Mouse (Mus musculus) kidney, embryonic 14.5 days (tissue): ENCODE data around the gene Myocd. TPM values are rescaled to one million over a fixed set of nuclear protein-coding genes. Genes with fewer than 3 reads are reported as not detected.
A peak's percentile ranks its signal among the peaks of the same experiment; 100 is the strongest.

Experiments
- ATAC-seq: fragments of 200-750 bp; cut with Nextera tagmentation; 2 replicates; pipeline ENCODE4 v1.8.0; 2017; ENCODE audit warnings: moderate number of reproducible peaks, mild to moderate bottlenecking, moderate TSS enrichment, moderate library complexity; ENCODE audit not compliant: low FRiP score, low TSS enrichment
- H3K27ac ChIP-seq: fragments of 300-500 bp; sonication (generic); 2 replicates; pipeline ENCODE4 v1.5.1; 2014; ENCODE audit warnings: low read depth, mild to moderate bottlenecking, low read length, moderate library complexity, mixed read lengths
- H3K27me3 ChIP-seq: fragments of 300-500 bp; sonication (generic); 2 replicates; pipeline ENCODE4 v1.6.1; 2014; ENCODE audit warnings: mild to moderate bottlenecking, low read length; ENCODE audit not compliant: control insufficient read depth, insufficient read depth
- H3K36me3 ChIP-seq: fragments of 300-500 bp; sonication (generic); 2 replicates; pipeline ENCODE4 v1.6.1; 2014; ENCODE audit warnings: low read length, mixed read lengths; ENCODE audit not compliant: control insufficient read depth, insufficient read depth
- H3K4me1 ChIP-seq: fragments of 300-500 bp; sonication (generic); 2 replicates; pipeline ENCODE4 v1.6.1; 2014; ENCODE audit warnings: low read length, mixed read lengths; ENCODE audit not compliant: control insufficient read depth, insufficient read depth
- H3K4me2 ChIP-seq: fragments of 300-500 bp; sonication (generic); replicated peaks from 2 replicates; pipeline ENCODE4 v1.6.1; 2014; ENCODE audit warnings: low read depth, mild to moderate bottlenecking, low read length
- H3K4me3 ChIP-seq: fragments of 300-500 bp; sonication (generic); 2 replicates; pipeline ENCODE4 v1.5.1; 2014; ENCODE audit warnings: mild to moderate bottlenecking, low read length
- H3K9ac ChIP-seq: fragments of 300-500 bp; sonication (generic); 2 replicates; pipeline ENCODE4 v1.6.1; 2014; ENCODE audit warnings: low read depth, mild to moderate bottlenecking, low read length, moderate library complexity
- H3K9me3 ChIP-seq: fragments of 300-500 bp; sonication (generic); 2 replicates; pipeline ENCODE4 v1.6.1; 2016; ENCODE audit warnings: low read length; ENCODE audit not compliant: control insufficient read depth
- WGBS: fragments of 180-500 bp; shearing (Covaris S2); extraction: QIAGEN DNeasy Blood & Tissue Kit; methylation state at CpG from one replicate; pipeline ENCODE4 v1.1.7; 2014; 5-methylcytosine and 5-hydroxymethylcytosine counted together
- polyA plus RNA-seq: library from polyadenylated mRNA; unstranded; fragments of >200 nt; fragmentation: Nextera tagmentation; extraction: Ambion mirVana; gene quantifications from 2 replicates; pipeline ENCODE4 v1.2.1, GENCODE M21; 2014

The Myocd gene
- polyA plus RNA-seq, 1 experiment from 2014 or later = 4.6 TPM

GRCm38 (mm10) chr11:65161881-65162766 lies 107.7 kb downstream of the Myocd start:
- WGBS = under 1% methylated on average over 48 of the region's 49 CpGs
- peak; percentile 61 for ATAC-seq
- Histone ChIP-seq H3K4me3 (peak overlapping the region; percentile 87), H3K27ac (no peak overlapping the region), H3K4me1 (peaks cover 10% of the 10 kb centered on the region; the same call in 1 of the 2 replicates), H3K9me3 (no peaks in the 10 kb centered on the region), H3K9ac (peak overlapping the region; percentile 81), H3K27me3 (no peaks in the 10 kb centered on the region; the same call in 1 of the 2 replicates), H3K36me3 (no peaks in the 10 kb centered on the region), H3K4me2 (peak overlapping the region; percentile 77)

DNA sequence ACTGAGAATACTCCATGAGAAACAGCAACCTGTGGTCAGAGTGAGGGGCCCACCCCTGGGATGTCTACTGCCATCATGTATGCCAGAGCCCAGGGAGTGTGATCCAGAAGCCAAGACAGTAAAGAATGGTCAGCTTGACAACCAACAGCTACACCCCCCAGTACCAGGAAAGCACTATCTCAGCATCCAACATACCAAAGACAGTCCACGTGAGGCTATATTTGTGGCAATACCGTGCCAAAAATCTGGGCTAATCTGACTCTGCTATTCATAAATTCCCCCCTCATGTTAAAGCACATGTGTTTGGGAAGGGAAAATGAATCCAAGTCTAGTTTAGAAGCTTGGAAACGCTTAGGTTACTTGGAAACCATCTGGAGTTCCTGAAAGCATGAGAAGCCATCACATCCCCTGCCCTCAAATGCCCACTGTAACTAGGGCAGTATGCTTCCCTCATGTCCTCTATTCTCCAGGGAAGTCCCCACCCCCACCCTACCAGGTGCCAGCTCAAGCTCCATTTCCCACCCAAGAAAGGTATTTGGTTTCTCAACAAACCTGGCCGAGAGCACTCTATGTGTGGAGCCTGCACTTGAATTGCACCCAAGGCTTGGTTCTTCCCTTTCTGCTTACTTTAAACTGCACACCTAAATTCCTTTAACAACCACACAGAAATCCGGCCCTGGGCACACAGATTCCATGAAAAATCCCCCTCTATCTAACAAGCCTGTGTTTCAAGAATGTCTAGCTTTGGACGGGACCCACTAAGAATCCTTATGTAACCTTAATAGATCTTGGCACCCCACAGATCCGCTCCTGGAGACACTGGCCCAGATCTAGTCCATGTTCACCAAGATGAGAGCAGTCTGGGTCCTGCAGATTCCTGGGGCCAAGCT lies 108.6 kb downstream of the Myocd start:
- Histone ChIP-seq H3K27me3 (no peaks in the 10 kb centered on the region; the same call in 1 of the 2 replicates), H3K4me1 (peaks cover 10% of the 10 kb centered on the region; the same call in 1 of the 2 replicates), H3K4me2 (peak overlapping the region; percentile 77), H3K27ac (no peak overlapping the region), H3K9ac (peak overlapping the region; percentile 81), H3K36me3 (no peaks in the 10 kb centered on the region), H3K9me3 (no peaks in the 10 kb centered on the region), H3K4me3 (peak overlapping the region; percentile 87)
- WGBS = 57% methylated on average over 7 of the region's 7 CpGs
- ATAC-seq = no peak

GRCm38 (mm10) chr11:65159791-65160190 lies 110.0 kb downstream of the Myocd start, which contains the start of gene 1700086D15Rik:
1700086D15Rik (minus strand) TSS chr11:65159891.
- Histone ChIP-seq H3K27me3 (no peaks in the 10 kb centered on the region; the same call in 1 of the 2 replicates), H3K9me3 (no peaks in the 10 kb centered on the region), H3K4me3 (no peak within 1 kb of the TSS), H3K4me2 (no peak within 1 kb of the TSS), H3K4me1 (peaks cover 10% of the 10 kb centered on the region; the same call in 1 of the 2 replicates), H3K36me3 (no peaks in the 10 kb centered on the region), H3K27ac (no peak within 1 kb of the TSS), H3K9ac (no peak within 1 kb of the TSS)
- 88% methylated on average over 5 of the region's 5 CpGs for WGBS
- no peak for ATAC-seq

- Histone ChIP-seq H3K4me1 (peaks cover 10% of the 10 kb centered on the region; the same call in 1 of the 2 replicates), H3K27me3 (no peaks in the 10 kb centered on the region; the same call in 1 of the 2 replicates), H3K4me2 (no peak overlapping the region), H3K36me3 (no peaks in the 10 kb centered on the region), H3K4me3 (no peak overlapping the region), H3K27ac (no peak overlapping the region), H3K9ac (no peak overlapping the region), H3K9me3 (no peaks in the 10 kb centered on the region)
- no peak for ATAC-seq
- 94% methylated on average over 5 of the region's 5 CpGs for WGBS
Observed at GRCm38 (mm10) chr11:65158658-65158990, 111.2 kb downstream of the Myocd start.

GRCm38 (mm10) chr11:65157966-65158657 lies 111.7 kb downstream of the Myocd start:
- Histone ChIP-seq H3K4me3 (no peak overlapping the region), H3K9ac (0 out of 2 replicates have a peak overlapping the region, but pooled peaks have one; percentile 4), H3K9me3 (no peaks in the 10 kb centered on the region), H3K4me1 (peaks cover 10% of the 10 kb centered on the region; the same call in 1 of the 2 replicates), H3K27me3 (no peaks in the 10 kb centered on the region; the same call in 1 of the 2 replicates), H3K4me2 (no peak overlapping the region), H3K27ac (no peak overlapping the region), H3K36me3 (no peaks in the 10 kb centered on the region)
- no peak for ATAC-seq
- 87% methylated on average over 20 of the region's 20 CpGs for WGBS

DNA sequence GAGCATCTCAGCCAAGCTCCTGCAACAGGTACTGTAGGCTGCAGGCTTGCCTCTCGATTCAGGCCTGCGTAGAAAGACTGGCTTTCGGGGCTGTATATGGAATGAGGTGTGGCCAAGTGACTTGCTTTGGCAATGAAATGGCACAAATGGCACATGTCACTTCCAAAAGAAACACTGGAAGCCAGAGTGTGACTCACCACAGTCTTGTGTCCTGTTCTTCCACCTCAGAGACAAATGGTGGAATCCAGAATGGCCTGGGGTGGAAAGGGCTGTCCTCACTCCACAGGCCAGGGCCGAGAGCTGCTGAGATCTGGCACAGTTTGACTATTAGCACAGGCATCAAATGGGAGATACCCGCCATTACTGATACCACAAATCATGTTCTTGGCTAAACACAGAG lies 116.8 kb downstream of the Myocd start:
- 62% methylated on average over 5 of the region's 5 CpGs for WGBS
- H3K27ac ChIP-seq = no peak overlapping the region
- H3K4me3 ChIP-seq = no peak overlapping the region
- no peak overlapping the region for H3K9ac ChIP-seq
- H3K4me1 ChIP-seq = peaks cover 3% of the 10 kb centered on the region; the same call in 1 of the 2 replicates
- ATAC-seq = no peak
- H3K4me2 ChIP-seq = no peak overlapping the region
- no peaks in the 10 kb centered on the region for H3K36me3 ChIP-seq
- no peaks in the 10 kb centered on the region for H3K9me3 ChIP-seq
- H3K27me3 ChIP-seq = no peaks in the 10 kb centered on the region

DNA sequence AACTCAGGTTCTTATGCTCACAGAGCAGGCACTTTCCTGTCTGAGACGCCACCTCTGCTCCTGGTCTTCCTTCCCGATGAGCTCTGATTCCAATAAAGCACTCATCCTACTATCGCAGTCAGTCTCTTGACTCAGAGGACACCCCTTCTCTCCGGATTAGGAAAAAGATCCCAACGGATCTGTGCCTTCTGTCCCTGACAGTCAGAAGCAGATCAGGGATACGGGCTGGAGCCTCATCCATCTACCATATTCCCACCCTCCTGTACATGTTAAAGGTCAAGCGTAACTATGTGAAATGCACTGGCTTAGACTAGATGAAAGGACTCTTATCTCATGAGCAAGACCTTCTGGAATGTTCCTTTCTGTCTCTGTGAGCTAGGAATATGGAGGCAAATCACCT lies 121.3 kb downstream of the Myocd start:
- Histone ChIP-seq H3K4me3 (no peak overlapping the region), H3K27ac (no peak overlapping the region), H3K9ac (no peak overlapping the region), H3K27me3 (no peaks in the 10 kb centered on the region), H3K4me2 (no peak overlapping the region), H3K9me3 (no peaks in the 10 kb centered on the region), H3K4me1 (no peaks in the 10 kb centered on the region), H3K36me3 (no peaks in the 10 kb centered on the region)
- no peak for ATAC-seq
- 83% methylated on average over 7 of the region's 7 CpGs for WGBS

GRCm38 (mm10) chr11:65142838-65143417 lies 126.9 kb downstream of the Myocd start:
- no peak overlapping the region for H3K4me2 ChIP-seq
- H3K27ac ChIP-seq = no peak overlapping the region
- no peaks in the 10 kb centered on the region for H3K4me1 ChIP-seq
- H3K9me3 ChIP-seq = no peaks in the 10 kb centered on the region
- no peak overlapping the region for H3K9ac ChIP-seq
- no peaks in the 10 kb centered on the region for H3K36me3 ChIP-seq
- WGBS = 68% methylated on average over 4 of the region's 4 CpGs
- no peak for ATAC-seq
- no peaks in the 10 kb centered on the region for H3K27me3 ChIP-seq
- H3K4me3 ChIP-seq = no peak overlapping the region
